Mouse (Mus musculus) liver, postnatal 0 days (tissue): ENCODE measurements at regions not wholly inside any gene's neighbourhood (a gene's known extent, or its start where the extent isn't known, plus 50 kb on each side); places are given as distances from the start of the nearest gene placed in this dataset.

Experiments used
- CTCF ChIP-seq: sonication (generic); IDR thresholded peaks from 2 replicates; pipeline ENCODE4 v1.5.1; 2016; ENCODE audit warnings: antibody characterized with exemption, low read depth
- EP300 ChIP-seq: IDR thresholded peaks from 2 replicates; pipeline ENCODE4 v1.6.1; 2016; ENCODE audit warnings: antibody characterized with exemption, low read depth, mild to moderate bottlenecking

GRCm38 (mm10) chr7:73245431-73245830, 129.9 kb upstream of the Rgma start:
- TF ChIP-seq CTCF (no peak), EP300 (no peak)
